Mouse (Mus musculus) neutrophil, adult 5-6 weeks (primary cell): ENCODE results near the gene Smcp. TPM values are rescaled to one million over a fixed set of nuclear protein-coding genes. Genes with fewer than 3 reads are reported as not detected.

Source experiments
- ATAC-seq: fragments of 151-379, 151-347 bp; 2 replicates; pipeline ENCODE4 v1.8.0; 2017; ENCODE audit warnings: mild to moderate bottlenecking, moderate TSS enrichment; ENCODE audit not compliant: insufficient number of reproducible peaks, poor library complexity, low FRiP score, severe bottlenecking; ENCODE audit errors: extremely low read depth
- total RNA-seq: library from RNA; stranded (forward); fragments of 200-1000 nt; gene quantifications from 2 replicates; pipeline ENCODE4 v1.2.3, GENCODE M21; 2017

The Smcp gene
- total RNA-seq: not detected in 2 replicates

DNA sequence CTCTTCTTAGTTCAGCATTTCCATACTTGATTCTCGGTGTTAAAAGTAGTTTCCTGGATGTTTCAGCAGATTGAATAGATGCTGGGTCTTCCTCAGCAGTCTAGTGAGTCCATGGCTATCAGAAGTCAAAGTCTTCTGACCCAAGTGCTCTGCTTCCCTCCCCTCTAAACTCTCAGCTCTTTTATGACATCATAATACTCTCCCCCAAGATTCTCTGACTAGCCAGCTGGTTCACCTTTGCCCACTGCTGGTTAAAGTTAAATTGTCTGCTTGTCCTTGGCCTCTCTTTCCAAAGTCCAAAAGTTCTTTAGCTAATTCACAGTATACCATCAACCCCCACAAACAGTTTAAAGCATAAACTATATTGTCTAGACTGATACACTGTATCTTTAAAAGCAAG is at the start of gene Smcp:
Smcp (minus strand) TSS at position 140 of the 400 bp plus-strand sequence.
- ATAC-seq: no peak

DNA sequence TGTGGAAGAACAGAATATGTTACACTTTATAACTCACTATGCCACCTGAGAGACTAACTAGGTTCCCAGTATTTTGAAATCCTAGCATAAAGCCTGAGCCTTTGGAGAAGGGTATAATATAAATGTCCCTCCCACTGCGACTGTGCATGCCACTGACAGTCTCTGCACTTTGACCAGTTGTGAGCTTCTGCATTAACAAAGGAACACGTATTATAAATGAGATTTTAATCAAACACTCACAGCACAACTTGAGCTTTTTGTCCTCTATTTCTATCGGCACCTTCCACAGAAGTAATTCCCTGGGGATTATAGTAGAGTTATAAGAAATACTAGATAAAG is 49.8 kb upstream of the Smcp start:
- no peak for ATAC-seq

DNA sequence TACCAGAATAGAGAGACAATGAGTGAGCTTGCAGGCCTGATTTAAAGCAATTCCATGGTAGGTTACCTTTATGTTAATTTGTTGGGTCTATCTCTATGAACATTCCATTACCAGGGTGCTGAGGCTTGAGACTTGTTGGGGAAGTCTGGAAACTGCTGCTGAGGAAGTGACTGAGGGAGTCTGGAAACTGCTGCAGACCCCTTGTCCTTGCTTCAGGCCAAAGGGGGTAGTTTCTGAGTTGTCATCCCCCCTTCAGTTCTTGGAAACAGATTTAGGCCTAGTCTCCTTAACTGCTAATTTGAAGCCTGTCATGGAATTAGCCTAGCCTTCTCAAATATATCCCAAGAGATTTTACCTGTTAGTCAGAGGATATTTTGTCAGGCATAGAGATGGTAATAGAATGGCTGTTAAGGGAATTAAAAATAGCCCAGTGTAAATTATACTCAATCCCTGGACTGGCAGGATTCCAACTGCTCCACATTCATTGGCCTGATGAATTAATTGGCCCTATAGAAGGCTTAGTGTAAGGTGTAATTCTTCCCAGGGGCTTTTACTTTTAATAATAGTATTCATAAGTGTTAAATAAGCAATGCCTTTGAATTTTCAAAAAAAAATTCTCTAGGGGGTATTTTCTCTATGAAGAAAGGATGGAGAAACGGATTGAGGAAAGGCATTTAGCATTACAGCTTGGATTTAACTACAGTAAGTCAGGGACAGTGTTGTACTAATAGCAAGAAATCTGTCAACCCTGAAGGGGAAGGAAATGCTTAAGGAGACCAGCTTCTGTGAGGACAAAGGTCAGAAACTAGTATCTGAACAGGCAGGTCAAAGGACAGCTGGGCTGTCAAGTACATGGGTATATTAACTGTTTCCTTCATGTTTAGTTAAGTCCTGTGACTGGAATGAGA is 49.2 kb upstream of the Smcp start:
- no peak for ATAC-seq

- ATAC-seq: no peak
These were observed 32.8 kb upstream of the Smcp start, which contains the start of gene Lce6a for GRCm38 (mm10) chr3:92621560-92621959. Gene Lce6a, minus strand, starts transcription at chr3:92621660.

DNA sequence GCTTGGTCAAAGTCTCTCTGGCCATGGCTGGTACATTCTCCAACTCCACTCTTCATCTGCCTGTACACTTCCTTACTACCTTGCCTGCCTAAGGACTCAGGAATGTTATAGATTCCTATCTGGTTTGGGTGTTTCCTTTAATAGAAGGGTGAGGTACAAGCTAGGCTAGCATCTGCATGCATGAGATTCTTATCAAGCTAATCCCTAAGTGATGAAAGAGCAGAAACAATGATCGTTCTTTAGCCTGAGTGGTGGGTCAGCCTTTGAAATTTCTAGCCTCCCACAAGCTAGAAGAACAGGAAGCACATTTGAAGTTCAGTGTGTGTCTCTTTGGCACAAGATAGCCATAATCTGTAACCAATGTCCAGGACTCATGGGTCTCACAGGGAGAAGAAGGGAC is 21.0 kb upstream of the Smcp start:
- no peak for ATAC-seq

GRCm38 (mm10) chr3:92607392-92607791 is 18.6 kb upstream of the Smcp start, which contains the start of gene 2210017I01Rik:
Gene 2210017I01Rik, minus strand, starts transcription at chr3:92607492.
- no peak for ATAC-seq

GRCm38 (mm10) chr3:92602169-92602568 is 13.4 kb upstream of the Smcp start:
- ATAC-seq: no peak

DNA sequence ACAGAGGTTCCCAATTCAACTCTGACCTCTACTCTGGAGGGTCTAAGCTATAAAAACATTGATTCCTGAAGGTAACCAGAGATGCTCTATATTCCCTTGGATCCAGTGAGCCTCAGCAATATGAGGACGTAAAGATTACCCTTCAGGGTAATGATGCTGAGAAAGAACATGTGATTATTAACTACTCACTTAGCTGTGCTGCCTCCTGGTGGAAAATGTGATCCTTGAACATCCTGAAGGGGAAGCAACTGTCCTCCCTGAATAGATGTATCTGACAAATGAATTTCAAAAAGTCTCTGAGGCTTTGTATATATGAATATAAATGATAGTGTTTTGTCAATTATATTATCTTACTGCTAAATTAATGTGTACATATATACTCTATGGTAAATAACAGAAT is 11.7 kb upstream of the Smcp start:
- ATAC-seq: no peak

GRCm38 (mm10) chr3:92599973-92600372 is 11.2 kb upstream of the Smcp start:
- no peak for ATAC-seq

- no peak for ATAC-seq
These were observed 9.6 kb upstream of the Smcp start for GRCm38 (mm10) chr3:92598429-92598828.

DNA sequence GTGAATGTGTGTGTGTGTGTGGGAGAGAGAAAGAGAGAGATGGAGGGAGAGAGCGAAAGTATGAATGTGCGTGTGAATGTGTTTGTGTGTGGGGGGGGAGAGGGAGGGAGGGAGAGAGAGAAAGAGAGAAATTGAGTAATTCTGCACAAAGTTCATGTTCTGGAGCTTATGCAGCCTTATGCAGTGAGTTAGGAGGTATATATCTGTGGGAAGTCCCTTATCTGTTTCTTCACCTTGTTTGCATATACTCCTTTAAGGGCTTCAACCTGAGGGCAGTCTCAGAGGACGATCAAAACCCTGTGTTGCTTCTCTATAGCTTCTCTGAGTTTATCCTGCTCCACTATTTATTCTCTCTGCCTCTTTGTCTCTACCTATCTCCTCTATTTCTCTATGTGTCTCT is 1.6 kb downstream of the Smcp start:
- no peak for ATAC-seq

GRCm38 (mm10) chr3:92585055-92585454 is 3.7 kb downstream of the Smcp start:
- no peak for ATAC-seq

DNA sequence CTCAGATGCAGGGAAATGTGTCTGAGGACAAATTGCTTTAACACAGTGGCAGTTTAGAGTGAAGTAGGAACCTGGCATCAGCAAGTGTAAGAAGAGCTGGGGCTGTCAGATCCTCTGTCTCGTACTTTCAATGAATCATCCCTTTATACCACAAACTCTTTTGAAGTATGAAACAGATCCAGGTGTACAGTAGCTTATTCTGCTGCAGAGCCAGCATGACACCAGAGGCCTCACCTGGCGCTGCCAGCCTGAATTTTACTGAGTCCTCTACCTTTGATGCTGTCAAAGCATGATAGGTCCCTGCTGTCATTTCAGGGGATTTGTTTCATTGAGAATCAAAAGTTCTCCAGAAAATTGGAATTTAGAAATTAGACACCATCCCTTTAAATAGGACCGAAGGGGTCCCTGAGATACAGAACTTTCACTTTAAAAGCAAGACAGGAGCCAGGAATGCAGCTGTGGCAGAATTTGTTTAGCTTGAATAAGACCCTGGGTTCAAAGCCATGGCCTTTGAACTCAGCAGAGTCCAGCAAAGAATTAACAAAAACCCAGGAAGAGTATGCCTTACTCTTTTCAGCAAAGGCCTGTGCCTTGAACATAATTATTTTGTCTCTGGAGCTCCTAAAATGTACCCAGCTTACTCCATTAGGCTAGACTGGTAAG is 5.5 kb downstream of the Smcp start:
- no peak for ATAC-seq

- no peak for ATAC-seq
These were observed 9.3 kb downstream of the Smcp start for GRCm38 (mm10) chr3:92579508-92579907.

DNA sequence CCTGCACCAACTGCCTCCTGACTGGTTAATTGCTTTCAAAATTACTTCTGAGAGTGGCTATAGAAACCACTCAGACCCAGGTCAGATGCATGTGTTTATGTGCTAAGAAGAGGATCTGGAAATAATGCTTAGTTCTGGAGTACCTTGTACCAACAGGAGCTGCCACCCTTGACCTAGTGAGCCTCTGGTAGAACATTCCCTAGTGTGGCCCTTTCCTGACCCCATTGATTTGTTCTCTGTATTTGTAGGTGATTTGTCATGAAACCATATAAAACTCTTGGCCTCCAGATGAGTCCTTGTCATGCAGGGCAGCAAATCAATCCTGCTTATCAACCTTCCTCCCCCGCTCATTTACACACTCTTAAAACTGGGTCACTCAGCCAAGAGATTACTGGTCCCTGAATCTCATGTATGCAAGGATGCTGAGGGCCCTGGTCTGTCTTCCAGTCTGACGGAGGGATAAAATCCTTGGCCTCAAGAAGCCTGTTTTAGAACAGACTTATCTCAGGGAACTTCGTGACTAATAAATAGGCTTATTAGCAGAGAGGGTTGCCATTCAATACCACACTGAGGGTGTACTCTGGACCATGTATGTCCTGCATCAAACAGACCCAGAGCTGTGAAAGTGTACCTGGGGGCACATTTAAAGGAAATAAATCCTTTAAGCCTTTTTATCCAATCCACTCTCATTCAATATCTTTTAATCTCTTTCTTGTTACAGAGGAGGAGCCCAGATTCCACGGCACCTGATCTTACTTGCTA is 10.0 kb downstream of the Smcp start:
- ATAC-seq: no peak

DNA sequence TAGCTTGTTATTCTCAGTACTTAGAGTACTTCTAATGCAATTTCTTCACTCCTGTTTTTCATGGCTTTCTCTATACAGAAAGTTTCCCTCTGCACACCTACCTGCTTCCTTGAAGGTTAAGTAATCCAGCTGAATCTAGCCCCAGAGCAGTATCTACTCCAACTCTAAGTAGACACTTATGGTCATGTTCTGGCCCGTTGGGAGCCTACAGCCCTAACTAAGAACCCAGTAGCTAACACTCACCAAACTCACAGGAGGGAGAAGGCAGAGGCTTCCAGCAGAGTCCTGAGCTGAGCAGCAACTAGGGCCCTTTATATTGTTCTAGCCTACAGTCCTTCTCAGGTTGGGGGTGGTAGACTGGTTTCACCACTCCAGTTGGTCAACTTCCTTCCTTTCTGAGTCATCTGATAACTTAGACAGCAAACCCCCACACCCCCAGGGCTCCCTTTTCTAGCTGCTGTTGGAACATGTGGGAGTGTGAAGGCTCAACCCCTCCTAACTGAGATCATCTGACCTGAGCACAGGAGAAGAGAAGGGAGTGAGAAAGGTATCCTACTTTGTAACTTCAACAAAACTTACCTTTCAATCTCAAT is 15.3 kb downstream of the Smcp start, which contains the start of gene Ivl:
Ivl (minus strand) TSS at position 287 of the 593 bp plus-strand sequence.
- ATAC-seq: no peak

- no peak for ATAC-seq
These were observed 16.2 kb downstream of the Smcp start for GRCm38 (mm10) chr3:92572514-92573155.

DNA sequence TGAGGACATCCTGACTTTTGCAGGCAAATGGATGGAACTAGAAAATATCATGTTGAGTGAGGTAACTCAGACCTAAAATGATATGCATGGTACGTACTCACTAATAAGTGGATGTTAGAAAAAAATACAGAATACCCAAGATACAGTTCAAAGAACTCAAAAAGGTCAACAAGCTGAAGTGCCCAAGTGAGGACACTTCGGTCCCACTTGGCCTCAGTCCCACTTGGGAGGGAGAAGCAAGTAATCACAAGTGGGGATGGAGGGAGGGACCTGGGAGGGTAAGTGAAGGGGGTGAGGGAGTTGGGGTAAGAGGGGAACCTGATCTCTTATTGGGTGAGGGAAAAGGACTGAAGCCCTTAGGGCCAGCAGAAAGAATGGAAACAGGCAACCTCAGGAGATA is 20.0 kb downstream of the Smcp start:
- ATAC-seq: no peak

GRCm38 (mm10) chr3:92565418-92565817 is 23.4 kb downstream of the Smcp start:
- ATAC-seq: no peak
